Mouse (Mus musculus): Measurements from ENCODE around the gene Arhgap21.
A peak's percentile ranks its signal among the peaks of the same experiment; 100 is the strongest.

Gene Arhgap21

GRCm38 (mm10) chr2:20966176-20967100, 2.2 kb downstream of the Arhgap21 start:
- DNase-seq = no peak

GRCm38 (mm10) chr2:20965361-20965760, 3.3 kb downstream of the Arhgap21 start:
- no peak for DNase-seq

GRCm38 (mm10) chr2:20964461-20964860, 4.2 kb downstream of the Arhgap21 start:
- DNase-seq = no peak

GRCm38 (mm10) chr2:20963226-20963805, 5.4 kb downstream of the Arhgap21 start:
- DNase-seq = no peak

- DNase-seq = peak; percentile 44
Observed at GRCm38 (mm10) chr2:20962284-20962683, 6.4 kb downstream of the Arhgap21 start.

GRCm38 (mm10) chr2:20961825-20962224, 6.9 kb downstream of the Arhgap21 start:
- DNase-seq = no peak

- DNase-seq = no peak
Observed at GRCm38 (mm10) chr2:20961295-20961694, 7.4 kb downstream of the Arhgap21 start.

- DNase-seq = no peak
Observed at GRCm38 (mm10) chr2:20960668-20961035, 8.0 kb downstream of the Arhgap21 start.

- no peak for DNase-seq
Observed at GRCm38 (mm10) chr2:20959906-20960667, 8.6 kb downstream of the Arhgap21 start.

- no peak for DNase-seq
Observed at GRCm38 (mm10) chr2:20959045-20959444, 9.6 kb downstream of the Arhgap21 start.

- DNase-seq = no peak
Observed at GRCm38 (mm10) chr2:20957995-20958394, 10.7 kb downstream of the Arhgap21 start.

- DNase-seq = no peak
Observed at GRCm38 (mm10) chr2:20956716-20957115, 12.0 kb downstream of the Arhgap21 start.

- DNase-seq = no peak
Observed at GRCm38 (mm10) chr2:20955996-20956395, 12.7 kb downstream of the Arhgap21 start.

GRCm38 (mm10) chr2:20955376-20955775, 13.3 kb downstream of the Arhgap21 start:
- no peak for DNase-seq

- no peak for DNase-seq
Observed at GRCm38 (mm10) chr2:20952716-20953115, 16.0 kb downstream of the Arhgap21 start.

GRCm38 (mm10) chr2:20949168-20949567, 19.5 kb downstream of the Arhgap21 start:
- DNase-seq = no peak

GRCm38 (mm10) chr2:20947036-20947435, 21.6 kb downstream of the Arhgap21 start:
- no peak for DNase-seq

- no peak for DNase-seq
Observed at GRCm38 (mm10) chr2:20945596-20945995, 23.1 kb downstream of the Arhgap21 start.

GRCm38 (mm10) chr2:20943730-20944454, 24.8 kb downstream of the Arhgap21 start:
- no peak for DNase-seq

GRCm38 (mm10) chr2:20943222-20943621, 25.5 kb downstream of the Arhgap21 start:
- DNase-seq = peak; percentile 70

- DNase-seq = no peak
Observed at GRCm38 (mm10) chr2:20942434-20943198, 26.1 kb downstream of the Arhgap21 start.

- DNase-seq = no peak
Observed at GRCm38 (mm10) chr2:20941105-20941504, 27.6 kb downstream of the Arhgap21 start.
